ENCODE assay signal across 9 mouse cellular contexts in the genomic region with DNA sequence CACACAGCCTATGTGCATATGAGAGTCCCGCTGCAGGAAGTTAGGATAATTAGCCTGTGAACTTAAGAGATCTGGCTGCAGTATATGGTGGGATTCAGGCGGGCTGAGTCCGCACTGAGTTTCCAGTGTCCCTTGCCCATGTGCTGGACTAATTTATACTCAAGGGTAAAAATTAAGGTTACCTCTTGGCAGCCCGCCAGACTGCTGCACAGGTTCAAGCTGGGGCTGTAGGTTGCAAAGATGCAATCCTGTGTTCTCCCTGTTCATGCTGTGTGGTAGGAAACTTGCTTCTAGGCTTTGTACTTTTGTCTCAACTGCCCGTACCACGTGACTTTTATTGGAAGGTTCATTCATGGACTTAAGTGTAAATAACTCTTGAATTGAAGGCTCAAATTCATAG. TPM values are rescaled to one million over a fixed set of nuclear protein-coding genes. Genes with fewer than 3 reads are reported as not detected.
DNase-seq lines count a peak whose midpoint lies in the region; ATAC-seq and TF ChIP-seq lines count a peak whose summit lies in the region.
"Had no signal": no experiment of that assay in that cellular context is flagged by ENCODE, and none has a peak within 500 bp of the region (broad histone marks: within the 10 kb centered on the region; RNA-seq: fewer than 3 reads in every experiment).

No protein-coding gene starts in this region.

- H3K27ac ChIP-seq in heart, embryonic 10.5 days, result 0 out of 2 replicates have a peak overlapping the region, but pooled peaks have one; percentile 22
- H3K27ac ChIP-seq in embryonic facial prominence, embryonic 14.5 days (replicated peaks; ENCODE audit: low read depth, low read length), result no peak overlapping the region
- H3K27ac ChIP-seq in kidney, postnatal 0 days, result no peak overlapping the region; the same call in 1 of the 2 replicates
- no peak overlapping the region for H3K27ac ChIP-seq in cerebellum, adult 2 months (ENCODE audit: insufficient read depth, low read length)
- H3K27ac ChIP-seq: macrophage had no signal

- WGBS in heart, embryonic 10.5 days, result 81% methylated on average over 6 of the region's 6 CpGs
- 47% methylated on average over 6 of the region's 6 CpGs for WGBS in embryonic facial prominence, embryonic 14.5 days
- WGBS in kidney, postnatal 0 days, result 47% methylated on average over 6 of the region's 6 CpGs
- WGBS in cerebellum, adult 2 months, result 80% methylated on average over 6 of the region's 6 CpGs

- no peaks in the 10 kb centered on the region for H3K79me3 ChIP-seq in C2C12 (ENCODE audit: low read depth)

- no peaks in the 10 kb centered on the region for H3K9me3 ChIP-seq in heart, embryonic 10.5 days
- no peaks in the 10 kb centered on the region for H3K9me3 ChIP-seq in embryonic facial prominence, embryonic 14.5 days (ENCODE audit: control insufficient read depth, low read length)
- no peaks in the 10 kb centered on the region for H3K9me3 ChIP-seq in kidney, postnatal 0 days (replicated peaks; ENCODE audit: low read length)

- no peak overlapping the region for H3K4me3 ChIP-seq in heart, embryonic 10.5 days
- no peak overlapping the region for H3K4me3 ChIP-seq in C2C12 (ENCODE audit: insufficient read depth, poor library complexity, severe bottlenecking)
- no peak overlapping the region for H3K4me3 ChIP-seq in embryonic facial prominence, embryonic 14.5 days (ENCODE audit: low read depth, low read length)
- no peak overlapping the region for H3K4me3 ChIP-seq in kidney, postnatal 0 days (replicated peaks; ENCODE audit: low read depth, low read length)
- no peak overlapping the region for H3K4me3 ChIP-seq in cerebellum, adult 2 months (replicated peaks; ENCODE audit: insufficient read depth, low read depth, low read length)

- peaks cover 9% of the 10 kb centered on the region for H3K4me1 ChIP-seq in heart, embryonic 10.5 days
- peaks cover 12% of the 10 kb centered on the region for H3K4me1 ChIP-seq in embryonic facial prominence, embryonic 14.5 days (ENCODE audit: control insufficient read depth, insufficient read depth, low read length)
- H3K4me1 ChIP-seq in kidney, postnatal 0 days (replicated peaks; ENCODE audit: insufficient read depth, low read length), result peaks cover 7% of the 10 kb centered on the region; the same call in 1 of the 2 replicates
- H3K4me1 ChIP-seq in cerebellum, adult 2 months (ENCODE audit: control insufficient read depth, insufficient read depth, low read length), result no peaks in the 10 kb centered on the region

- H3K36me3 ChIP-seq in heart, embryonic 10.5 days, result no peaks in the 10 kb centered on the region
- H3K36me3 ChIP-seq in C2C12 (ENCODE audit: control insufficient read depth, insufficient read depth), result no peaks in the 10 kb centered on the region
- no peaks in the 10 kb centered on the region for H3K36me3 ChIP-seq in embryonic facial prominence, embryonic 14.5 days (ENCODE audit: control insufficient read depth, insufficient read depth, low read length)
- H3K36me3 ChIP-seq in kidney, postnatal 0 days (ENCODE audit: insufficient read depth, low read length), result no peaks in the 10 kb centered on the region

- no peaks in the 10 kb centered on the region for H3K79me2 ChIP-seq in C2C12 (ENCODE audit: control insufficient read depth, insufficient read depth)

- TF ChIP-seq POLR2A in cerebellum, adult 2 months (IDR thresholded peaks at IDR 0.05; ENCODE audit: borderline replicate concordance, insufficient read depth, low read length), result no peak

- TF ChIP-seq CTCF in C2C12 (IDR thresholded peaks at IDR 0.05; ENCODE audit: control insufficient read depth, insufficient read depth, insufficient read length), result no peak
- no peak for TF ChIP-seq CTCF in kidney, postnatal 0 days (IDR thresholded peaks at IDR 0.05; ENCODE audit: low read depth)
- no peak for TF ChIP-seq CTCF in cerebellum, adult 2 months (IDR thresholded peaks at IDR 0.05; ENCODE audit: borderline replicate concordance, insufficient read depth, low read depth, low read length)

- H3K9ac ChIP-seq in embryonic facial prominence, embryonic 14.5 days (ENCODE audit: low read depth, low read length), result 0 out of 2 replicates have a peak overlapping the region, but pooled peaks have one; percentile 5
- no peak overlapping the region for H3K9ac ChIP-seq in kidney, postnatal 0 days (ENCODE audit: low read depth, low read length)

- DNase-seq in heart, embryonic 10.5 days (ENCODE audit: low spot score), result no peak
- DNase-seq in heart, postnatal 14 days, result no peak
- peak; percentile 46 for DNase-seq in embryonic facial prominence, embryonic 14.5 days (ENCODE audit: low spot score)
- peak; percentile 38 for DNase-seq in kidney, postnatal 0 days (ENCODE audit: low spot score)
- DNase-seq in embryo, embryonic 11 days, result no peak
- no peak for DNase-seq in right cerebral cortex, postnatal 14 days
- DNase-seq in cerebellum, adult 2 months, result no peak

- H3ac ChIP-seq in C2C12 (ENCODE audit: control insufficient read depth, insufficient read length, low read depth), result no peak overlapping the region

- 0 out of 2 replicates have a peak, but pooled peaks have one; percentile 30 for ATAC-seq in embryonic facial prominence, embryonic 14.5 days (ENCODE audit: low read depth)
- no peak; the same call in 1 of the 2 replicates for ATAC-seq in kidney, postnatal 0 days (replicated peaks; ENCODE audit: low FRiP score, low read depth)

- no peaks in the 10 kb centered on the region for H3K27me3 ChIP-seq in heart, embryonic 10.5 days (ENCODE audit: insufficient read depth, poor library complexity, severe bottlenecking)
- H3K27me3 ChIP-seq in C2C12 (ENCODE audit: control insufficient read depth, insufficient read depth, insufficient read length), result no peaks in the 10 kb centered on the region
- no peaks in the 10 kb centered on the region for H3K27me3 ChIP-seq in embryonic facial prominence, embryonic 14.5 days (replicated peaks; ENCODE audit: control insufficient read depth, insufficient read depth, low read length)
- H3K27me3 ChIP-seq in kidney, postnatal 0 days (ENCODE audit: insufficient read depth, low read length), result no peaks in the 10 kb centered on the region
- H3K27me3 ChIP-seq in cerebellum, adult 2 months (ENCODE audit: control insufficient read depth, insufficient read depth, low read length), result no peaks in the 10 kb centered on the region; the same call in 1 of the 2 replicates

- intact Hi-C loops in heart, postnatal 14 days (cut with DNase I), result no loop called here

- H3K4me2 ChIP-seq in embryonic facial prominence, embryonic 14.5 days (ENCODE audit: low read depth, low read length), result 0 out of 2 replicates have a peak overlapping the region, but pooled peaks have one; percentile 12
- H3K4me2 ChIP-seq in kidney, postnatal 0 days (ENCODE audit: low read length), result no peak overlapping the region

TF ChIP-seq in C2C12, 6 proteins besides CTCF, POLR2A, EP300 and RAD21:
- TF ChIP-seq MYOG (IDR thresholded peaks at IDR 0.05; ENCODE audit: control insufficient read depth, extremely low read depth, insufficient read length), result no peak
- TF ChIP-seq MAX (IDR thresholded peaks at IDR 0.05), result no peak
- no peak for TF ChIP-seq CEBPB (IDR thresholded peaks at IDR 0.05; ENCODE audit: low read depth)
- TF ChIP-seq USF1 (IDR thresholded peaks at IDR 0.05; ENCODE audit: low read depth), result peak; percentile 65

RNA-seq across cellular contexts. Expression of a gene that starts 3.0 kb away (rescaled TPM):
- 2.8 and 5.4 TPM in 2 replicates for polyA plus RNA-seq in heart, embryonic 10.5 days (2016; fragmentation: Nextera tagmentation; extraction: Ambion mirVana)
- total RNA-seq in heart, postnatal 14 days (2021), result 100 to 1,000 TPM; 102 to 115 TPM
- 5,339 TPM for polyA plus RNA-seq in C2C12 (2012; fragmentation: generic; extraction: Trizol)
- polyA plus RNA-seq in embryonic facial prominence, embryonic 14.5 days (2014; fragmentation: Nextera tagmentation; extraction: Ambion mirVana), result 8.6 and 10.9 TPM in 2 replicates
- polyA plus RNA-seq in kidney, postnatal 0 days (2015; fragmentation: Nextera tagmentation; extraction: Ambion mirVana), result 5.5 and 10.3 TPM in 2 replicates
- polyA plus RNA-seq in cerebellum, adult 2 months (2012; rRNA removed), result 3.6 and 3.8 TPM in 2 replicates

Comparison
In these comparisons a context has a peak if more than half of its experiments do, and no peak if none do; other contexts are left out.
1. DNase-seq: peak in embryonic facial prominence, embryonic 14.5 days (single experiment) and kidney, postnatal 0 days (single experiment); none in heart, embryonic 10.5 days (single experiment), heart, postnatal 14 days (0 of 2), embryo, embryonic 11 days (single experiment), right cerebral cortex, postnatal 14 days (single experiment) and cerebellum, adult 2 months (0 of 2).
2. RNA of a gene that starts 3.0 kb away (polyA plus RNA-seq): 5,339 TPM in C2C12 (single experiment); 8.6 to 10.9 TPM in embryonic facial prominence, embryonic 14.5 days, 5.5 to 10.3 TPM in kidney, postnatal 0 days, 2.8 to 5.4 TPM in heart, embryonic 10.5 days and 3.6 to 3.8 TPM in cerebellum, adult 2 months; every median in the first group is over 100 times any median in the second.